Mouse (Mus musculus) heart, postnatal 0 days (tissue): ENCODE data around the gene Tcp10a. TPM values are rescaled to one million over a fixed set of nuclear protein-coding genes. Genes with fewer than 3 reads are reported as not detected.
"Not testable (repeated sequence)": the region's sequence is repeated elsewhere in the genome, so short reads cannot be mapped to it uniquely, and the experiment has no call there.

ENCODE experiments used
- ATAC-seq: fragments of 200-750 bp; cut with Nextera tagmentation; 2 replicates; pipeline ENCODE4 v1.8.0; 2017; ENCODE audit warnings: low read depth, moderate number of reproducible peaks, moderate library complexity; ENCODE audit not compliant: insufficient read depth
- DNase-seq: peaks from one replicate; pipeline ENCODE4 v3.0.0-alpha.2; 2016; ENCODE audit warnings: low spot score
- H3K27ac ChIP-seq: fragments of 300-500 bp; sonication (generic); 2 replicates; pipeline ENCODE4 v1.5.1; 2014; ENCODE audit warnings: low read depth, mild to moderate bottlenecking
- H3K27me3 ChIP-seq: fragments of 300-500 bp; sonication (generic); 2 replicates; pipeline ENCODE4 v1.6.1; 2014; ENCODE audit warnings: low read length, mixed read lengths; ENCODE audit not compliant: control insufficient read depth, insufficient read depth
- H3K36me3 ChIP-seq: fragments of 300-500 bp; sonication (generic); replicated peaks from 2 replicates; pipeline ENCODE4 v1.6.1; 2014; ENCODE audit warnings: low read length, mixed read lengths; ENCODE audit not compliant: control insufficient read depth, insufficient read depth
- H3K4me1 ChIP-seq: fragments of 300-500 bp; sonication (generic); 2 replicates; pipeline ENCODE4 v1.6.1; 2014; ENCODE audit warnings: antibody characterized with exemption; ENCODE audit not compliant: control insufficient read depth, insufficient read depth
- H3K4me2 ChIP-seq: fragments of 300-500 bp; sonication (generic); 2 replicates; pipeline ENCODE4 v1.6.1; 2014; ENCODE audit warnings: low read depth, mild to moderate bottlenecking, low read length, moderate library complexity
- H3K4me3 ChIP-seq: fragments of 300-500 bp; sonication (generic); 2 replicates; pipeline ENCODE4 v1.5.1; 2014; ENCODE audit warnings: low read depth, low read length
- H3K9ac ChIP-seq: fragments of 300-500 bp; sonication (generic); replicated peaks from 2 replicates; pipeline ENCODE4 v1.6.1; 2014; ENCODE audit warnings: low read depth, low read length, mixed read lengths
- H3K9me3 ChIP-seq: fragments of 300-500 bp; sonication (generic); replicated peaks from 2 replicates; pipeline ENCODE4 v1.6.1; 2016; ENCODE audit warnings: low read length; ENCODE audit not compliant: control insufficient read depth
- WGBS: fragments of 180-500 bp; shearing (Covaris S2); extraction: QIAGEN DNeasy Blood & Tissue Kit; methylation state at CpG from one replicate; pipeline ENCODE4 v1.1.7; 2014; 5-methylcytosine and 5-hydroxymethylcytosine counted together
- polyA plus RNA-seq: library from polyadenylated mRNA; unstranded; fragments of >200 nt; fragmentation: Nextera tagmentation; extraction: Ambion mirVana; gene quantifications from 2 replicates; pipeline ENCODE4 v1.2.1, GENCODE M21; 2015
- total RNA-seq: library from RNA; depleted of rRNA; stranded (reverse); fragments of >200 nt; gene quantifications from 2 replicates; pipeline ENCODE4 v1.2.3, GENCODE M21; 2014; ENCODE audit warnings: low replicate concordance; rRNA removed

The Tcp10a gene
- total and polyA plus RNA-seq, 2 experiments from 2014 or later = 0.07 TPM; not detected in 1

DNA sequence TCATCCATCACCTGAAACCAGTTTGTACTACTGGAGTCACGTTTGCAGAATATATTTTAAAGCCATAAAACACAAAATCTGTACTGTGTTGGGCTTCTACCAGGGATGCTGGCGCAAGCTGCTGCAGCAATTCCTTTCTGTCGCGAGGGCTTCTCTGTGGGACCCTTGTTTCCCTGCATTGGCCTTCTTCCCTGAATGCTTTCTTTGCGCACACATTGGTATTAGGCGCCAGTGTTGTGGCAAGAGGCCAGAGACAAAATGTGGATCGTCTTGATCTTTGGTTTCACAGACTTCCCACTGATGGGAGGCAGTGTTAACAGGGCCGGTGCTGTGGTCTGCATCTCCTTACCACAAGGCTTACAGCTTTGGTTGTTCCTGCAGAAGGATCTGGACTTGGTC, 64.5 kb downstream of the Tcp10a start:
- not testable (repeated sequence) for H3K27me3 ChIP-seq, DNase-seq, H3K36me3 ChIP-seq, H3K27ac ChIP-seq, ATAC-seq, H3K4me3 ChIP-seq, H3K4me1 ChIP-seq, H3K9me3 ChIP-seq, H3K9ac ChIP-seq, H3K4me2 ChIP-seq
- 80% methylated on average over 6 of the region's 8 CpGs for WGBS

DNA sequence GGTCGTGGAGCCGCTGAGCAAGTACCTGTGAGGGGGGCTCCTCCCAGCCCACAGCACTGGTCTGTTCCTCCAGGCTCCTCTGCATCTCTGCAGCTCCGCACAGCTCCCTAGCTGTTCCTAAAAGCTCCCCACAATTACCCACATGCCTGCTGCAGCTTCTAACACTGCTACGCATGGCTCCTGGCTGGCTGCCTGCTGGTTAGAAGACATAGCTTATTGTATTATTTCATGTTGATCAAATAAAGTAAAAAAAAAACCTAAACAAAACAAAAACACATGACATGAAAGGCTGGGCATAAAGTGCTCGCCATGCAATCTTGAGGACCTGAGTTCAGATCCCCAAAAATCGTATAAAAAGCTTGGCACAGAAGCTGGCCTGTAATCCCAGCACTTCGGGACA, 65.5 kb downstream of the Tcp10a start:
- not testable (repeated sequence) for H3K27me3 ChIP-seq, H3K4me2 ChIP-seq, H3K9ac ChIP-seq, H3K4me3 ChIP-seq, H3K36me3 ChIP-seq, DNase-seq, ATAC-seq, H3K27ac ChIP-seq, H3K4me1 ChIP-seq, H3K9me3 ChIP-seq
- 79% methylated on average over 7 of the region's 7 CpGs for WGBS

DNA sequence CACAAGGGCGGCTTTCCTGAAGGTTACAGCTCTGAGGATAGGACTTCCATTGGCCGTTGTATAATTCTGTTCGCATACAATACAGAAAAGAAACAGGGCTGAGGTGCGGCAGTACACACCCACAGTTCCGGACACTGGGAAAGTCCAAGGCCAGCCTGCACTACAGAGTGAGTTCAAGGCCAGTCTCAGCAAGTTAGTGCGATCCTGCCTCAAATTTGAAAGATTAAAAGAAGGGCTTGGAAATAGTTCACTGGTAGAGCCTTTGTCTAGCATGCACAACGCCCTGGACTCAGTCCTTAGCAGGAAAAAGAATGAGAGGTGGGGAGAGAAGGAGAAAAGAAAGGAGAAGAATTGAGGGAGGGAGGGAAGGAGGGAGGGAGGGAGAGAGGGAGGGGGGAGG, 70.7 kb downstream of the Tcp10a start:
- 84% methylated on average over 7 of the region's 7 CpGs for WGBS

More for the DNA sequence above, 70.7 kb downstream of the Tcp10a start:
- not testable (repeated sequence) for H3K4me1 ChIP-seq, H3K4me3 ChIP-seq, H3K36me3 ChIP-seq, H3K4me2 ChIP-seq, ATAC-seq, H3K9ac ChIP-seq, H3K9me3 ChIP-seq, DNase-seq, H3K27ac ChIP-seq, H3K27me3 ChIP-seq

Other genes starting within 250 kb of the Tcp10a start
- 36.4 and 37.4 TPM in 2 replicates for gene Rps6ka2, start 154.5 kb upstream of the Tcp10a start, total RNA-seq
- gene Rps6ka2, start 154.5 kb upstream of the Tcp10a start, polyA plus RNA-seq = 13.6 and 14.3 TPM in 2 replicates
- gene Ttll2, start 28.1 kb downstream of the Tcp10a start, total RNA-seq = not detected in 2 replicates
- gene Ttll2, start 28.1 kb downstream of the Tcp10a start, polyA plus RNA-seq = not detected in 2 replicates
- gene Gm49630, start 47.3 kb downstream of the Tcp10a start, total RNA-seq = not detected in 2 replicates
- gene Gm49630, start 47.3 kb downstream of the Tcp10a start, polyA plus RNA-seq = not detected in 2 replicates
- not detected in 2 replicates for gene Unc93a2, start 60.8 kb downstream of the Tcp10a start, total RNA-seq
- gene Unc93a2, start 60.8 kb downstream of the Tcp10a start, polyA plus RNA-seq = not detected in 2 replicates